Mouse (Mus musculus) layer of hippocampus, postnatal 14 days (tissue): ENCODE measurements at regions not wholly inside any gene's neighbourhood (a gene's known extent, or its start where the extent isn't known, plus 50 kb on each side); places are given as distances from the start of the nearest gene placed in this dataset.
A peak's percentile ranks its signal among the peaks of the same experiment; 100 is the strongest.
"Not testable (repeated sequence)": the region's sequence is repeated elsewhere in the genome, so short reads cannot be mapped to it uniquely, and the experiment has no call there.

Experiments used
- DNase-seq, 2 experiments: peaks; one replicate each; pipeline ENCODE4 v3.0.0; 2021 to 2022; ENCODE audit warnings: low spot score in 2 of 2, mixed read lengths in 1 of 2
- microRNA-seq, 2 experiments: library from miRNA; unstranded; fragments of <30 nt; microRNA quantifications; one replicate each; pipeline ENCODE4 v1.2.0; 2021

DNA sequence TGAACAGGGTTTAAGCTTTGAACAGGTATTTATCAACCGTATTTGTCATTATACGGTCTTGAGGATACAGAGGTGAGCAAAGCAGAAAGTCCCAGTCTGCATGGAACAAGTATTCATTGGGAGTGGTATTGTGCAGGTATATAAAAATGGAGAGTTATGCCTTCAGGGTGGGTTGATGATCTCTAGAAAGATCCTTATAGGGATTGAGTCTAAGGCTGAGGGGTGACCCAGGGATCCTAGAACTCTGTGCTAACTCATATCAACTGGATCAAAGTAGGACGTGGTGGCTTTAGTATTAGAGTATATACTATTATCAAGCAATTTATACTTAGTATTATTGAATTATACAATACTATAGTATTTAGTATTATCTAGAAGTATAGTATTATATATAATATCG is 82.9 kb upstream of the Xcl1 start:
- DNase-seq: no peak

GRCm38 (mm10) chr1:165017793-165018192 is 82.5 kb upstream of the Xcl1 start:
- DNase-seq: no peak

DNA sequence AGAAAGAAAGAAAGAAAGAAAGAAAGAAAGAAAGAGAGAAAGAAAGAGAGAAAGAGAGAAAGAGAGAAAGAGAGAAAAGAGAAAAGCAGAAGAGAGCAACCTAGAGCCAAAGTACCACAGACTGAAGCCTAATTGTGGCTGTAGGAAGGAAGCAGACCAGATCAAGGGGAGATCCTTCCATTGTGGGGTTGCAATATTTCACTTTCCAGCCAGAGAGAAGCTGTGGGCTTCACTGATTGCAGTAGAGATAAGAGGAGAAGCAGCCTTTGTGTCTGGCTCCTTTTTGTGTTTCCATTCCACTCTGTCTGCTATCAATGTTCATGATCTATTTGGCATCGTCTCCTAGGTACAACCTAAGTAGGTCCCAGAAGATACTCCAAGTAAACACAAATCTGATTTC is 79.0 kb upstream of the Xcl1 start:
- no peak for DNase-seq

DNA sequence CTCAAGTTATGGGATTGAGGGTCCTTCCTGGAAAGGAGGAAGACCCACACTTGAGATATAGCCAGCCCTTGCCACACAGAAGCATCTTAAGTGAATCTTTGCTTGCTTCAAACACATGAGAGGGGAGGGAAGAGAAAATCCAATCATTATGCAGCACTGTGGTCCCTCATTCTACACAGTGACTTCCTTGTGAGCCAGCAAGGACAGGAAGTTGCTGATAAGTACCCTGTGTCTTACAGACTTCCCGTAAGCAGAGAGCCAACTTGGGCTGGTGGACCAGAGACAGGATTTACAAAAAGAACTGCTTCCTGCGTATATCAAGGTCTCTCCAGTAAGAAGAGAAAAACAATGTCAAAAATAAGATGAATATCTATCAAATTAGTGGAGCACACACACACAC is 78.1 kb upstream of the Xcl1 start:
- DNase-seq: no peak

DNA sequence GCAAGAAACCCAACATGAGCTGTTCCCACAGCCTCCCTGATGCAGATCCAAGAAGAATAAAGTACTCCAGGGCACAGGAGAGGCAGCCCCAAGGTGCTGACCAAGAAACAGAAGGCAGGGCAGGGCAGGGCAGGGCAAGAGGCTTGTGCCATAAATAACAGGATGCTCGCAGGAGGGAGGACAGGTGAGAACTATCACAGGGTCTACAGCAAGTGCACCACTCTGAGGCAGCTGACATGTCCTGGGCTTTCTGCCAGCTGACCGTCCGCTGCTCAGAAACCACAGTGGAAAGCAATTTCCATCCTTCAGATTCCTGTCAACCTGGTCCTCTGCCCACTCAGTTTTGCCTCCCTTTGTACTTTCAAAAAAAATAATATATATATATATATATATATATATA is 77.0 kb upstream of the Xcl1 start:
- DNase-seq: no peak

- DNase-seq: no peak
These were observed 64.2 kb upstream of the Xcl1 start for GRCm38 (mm10) chr1:164999515-164999914.

DNA sequence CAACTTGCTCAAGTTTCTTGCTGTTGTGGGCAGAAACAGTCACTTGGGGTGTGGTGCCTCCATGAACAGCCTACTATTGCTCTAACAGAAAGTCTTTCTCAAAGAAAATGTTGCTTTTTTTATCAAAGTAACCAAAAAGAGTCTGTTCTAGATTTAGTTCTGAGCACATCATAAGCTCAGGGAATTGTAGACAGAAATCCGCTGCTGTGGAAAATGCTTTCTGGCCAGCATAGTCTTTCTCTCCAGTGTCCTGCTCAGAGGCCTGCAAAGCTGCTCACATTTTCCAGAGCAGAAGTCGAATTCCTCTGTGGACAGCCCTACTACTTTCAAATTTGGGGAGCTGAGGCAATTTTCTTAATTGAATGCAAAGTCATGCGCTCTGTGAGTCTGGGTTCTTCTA is 63.3 kb upstream of the Xcl1 start:
- no peak for DNase-seq

GRCm38 (mm10) chr1:164997660-164998059 is 62.3 kb upstream of the Xcl1 start:
- DNase-seq: no peak

GRCm38 (mm10) chr1:164994247-164994660 is 58.9 kb upstream of the Xcl1 start:
- no peak for DNase-seq

DNA sequence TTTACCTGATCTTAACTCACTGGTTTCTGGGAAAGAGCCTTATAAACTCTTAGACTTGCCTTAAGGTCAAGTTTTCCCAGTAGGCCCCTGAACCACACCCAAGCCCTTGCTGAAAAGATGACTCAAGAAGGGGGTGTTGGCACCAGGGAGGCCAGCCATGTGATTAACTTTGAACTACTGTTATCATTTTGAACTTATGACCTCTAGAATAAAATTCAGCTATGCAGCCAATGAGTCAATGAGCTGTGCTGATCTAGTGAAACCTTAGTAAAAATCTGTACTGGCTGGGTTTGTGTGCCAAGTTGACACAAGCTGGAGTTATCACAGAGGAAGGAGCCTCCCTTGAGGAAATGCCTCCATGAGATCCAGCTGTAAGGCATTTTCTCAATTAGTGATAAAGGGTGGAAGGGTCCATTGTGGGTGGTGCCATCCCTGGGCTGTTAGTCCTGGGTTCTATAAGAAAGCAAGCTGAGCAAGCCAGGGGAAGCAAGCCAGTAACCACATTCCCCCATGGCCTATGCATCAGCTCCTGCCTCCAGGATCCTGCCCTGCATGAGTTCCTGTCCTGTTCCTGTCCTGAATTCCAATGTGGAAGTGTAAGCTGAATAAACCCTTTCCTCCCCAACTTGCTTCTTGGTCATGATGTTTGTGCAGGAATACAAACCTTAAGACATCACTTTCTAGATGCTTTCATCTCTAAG is 58.0 kb upstream of the Xcl1 start:
- DNase-seq: not testable (repeated sequence)

DNA sequence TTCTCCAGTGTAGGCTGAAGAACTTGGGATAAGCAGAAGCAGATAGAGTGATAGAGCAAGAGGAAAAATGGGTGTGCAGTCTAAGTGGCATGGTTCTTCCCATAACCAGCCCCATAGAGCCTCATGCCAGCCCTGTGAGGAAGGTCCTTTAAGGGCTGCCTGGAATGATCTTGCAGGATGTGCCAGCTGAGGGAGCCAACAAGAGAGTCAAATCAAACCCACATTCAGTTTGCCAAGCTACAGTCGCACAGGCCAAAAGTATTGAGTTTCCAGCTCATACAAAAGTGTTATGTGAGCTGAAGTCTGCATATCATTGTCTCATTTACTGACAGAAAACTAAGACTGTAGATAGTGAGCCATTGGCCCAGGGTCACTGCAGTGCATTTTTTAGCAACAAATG is 53.7 kb upstream of the Xcl1 start:
- peak in 1 of 2 experiments; percentile 49 for DNase-seq

DNA sequence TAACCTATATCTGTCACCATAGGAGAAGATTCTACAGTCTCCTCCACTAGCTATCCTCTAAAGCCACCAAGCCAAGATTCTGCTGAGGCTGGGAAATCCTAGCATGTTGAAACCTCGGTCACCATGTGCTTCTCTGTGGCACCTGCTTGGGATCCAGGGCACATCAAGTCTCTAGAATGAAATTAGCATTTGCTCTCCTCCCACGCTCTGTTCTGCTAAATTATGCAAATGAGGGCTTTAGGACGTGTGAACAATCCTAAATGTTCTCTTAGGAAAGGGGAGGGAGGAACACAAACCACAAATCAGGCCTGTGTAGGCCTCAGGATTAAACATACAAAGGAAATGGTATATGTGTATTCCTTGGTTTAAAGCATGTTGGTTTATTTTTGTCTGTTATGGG is 52.9 kb upstream of the Xcl1 start:
- DNase-seq: peak in 1 of 2 experiments; percentile 77

DNA sequence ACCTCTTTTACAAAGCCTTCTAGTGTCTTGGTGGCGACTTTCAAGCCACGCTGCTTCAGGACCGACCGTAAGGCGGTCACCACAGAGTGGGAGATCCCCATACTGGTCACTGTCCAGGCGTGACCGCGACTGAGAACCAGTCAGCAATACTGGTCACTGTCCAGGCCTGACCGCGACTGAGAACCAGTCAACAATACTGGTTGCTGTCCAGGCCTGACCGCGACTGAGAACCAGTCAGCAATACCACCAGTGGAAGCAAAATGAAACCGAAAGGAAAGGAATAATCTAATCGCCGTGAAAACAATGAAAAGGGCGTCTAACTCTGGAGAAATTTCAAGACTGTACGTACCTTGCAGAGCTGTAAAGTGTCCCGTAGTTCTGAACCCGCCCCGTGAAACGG is 50.2 kb upstream of the Xcl1 start:
- DNase-seq: not testable (repeated sequence)

Small RNA genes lying in the stretch of these regions (microRNA-seq; reads per million reads assigned to microRNA genes)
- gene Gm26042: 0 reads per million in 2 experiments
